Mouse (Mus musculus) retina, adult 2 months (tissue): ENCODE data around the gene Vasn.

Source experiments
- DNase-seq: peaks from one replicate; pipeline ENCODE4 v3.0.0-alpha.2; 2012; ENCODE audit warnings: low read depth, low spot score

Vasn gene

DNA sequence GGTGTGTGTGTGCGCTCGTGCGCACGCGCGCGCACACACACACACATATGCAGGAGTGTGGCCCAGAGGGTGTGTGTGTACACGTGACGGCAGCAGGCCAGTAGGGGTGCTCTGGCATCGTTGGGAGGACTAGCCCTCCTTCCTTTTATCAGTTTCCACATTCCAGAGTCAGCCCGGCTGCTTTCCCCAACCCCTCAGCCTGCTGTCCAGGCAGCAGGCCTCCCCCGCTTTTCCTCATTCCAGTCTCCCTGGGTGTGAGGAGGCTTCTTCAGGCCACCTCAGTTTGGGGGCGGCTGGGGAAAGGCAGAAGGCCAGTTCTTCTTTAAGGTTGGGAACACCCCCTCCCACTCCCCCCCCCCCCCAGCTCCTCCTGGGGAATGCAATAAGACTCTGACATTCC lies 2.4 kb downstream of the Vasn start:
- DNase-seq = no peak

DNA sequence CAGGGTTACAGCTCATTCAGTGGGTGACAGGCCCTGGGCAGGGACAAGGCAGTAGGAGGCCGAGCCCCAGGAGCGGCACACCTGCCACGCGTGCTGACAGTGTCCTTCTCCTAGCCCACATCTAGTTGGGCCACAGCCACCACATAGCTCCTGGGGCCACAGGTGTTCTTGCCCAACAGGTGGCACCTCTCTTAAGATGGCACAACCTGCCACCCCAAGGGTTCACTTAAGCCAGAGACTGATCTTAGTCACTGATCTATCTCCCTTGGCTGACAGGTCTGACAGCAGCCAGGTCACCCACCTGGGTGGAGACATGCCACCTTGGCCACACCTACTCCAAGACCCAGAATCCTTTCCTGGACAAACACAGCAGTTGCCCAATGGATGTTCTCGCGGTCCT lies 3.2 kb downstream of the Vasn start:
- no peak for DNase-seq

DNA sequence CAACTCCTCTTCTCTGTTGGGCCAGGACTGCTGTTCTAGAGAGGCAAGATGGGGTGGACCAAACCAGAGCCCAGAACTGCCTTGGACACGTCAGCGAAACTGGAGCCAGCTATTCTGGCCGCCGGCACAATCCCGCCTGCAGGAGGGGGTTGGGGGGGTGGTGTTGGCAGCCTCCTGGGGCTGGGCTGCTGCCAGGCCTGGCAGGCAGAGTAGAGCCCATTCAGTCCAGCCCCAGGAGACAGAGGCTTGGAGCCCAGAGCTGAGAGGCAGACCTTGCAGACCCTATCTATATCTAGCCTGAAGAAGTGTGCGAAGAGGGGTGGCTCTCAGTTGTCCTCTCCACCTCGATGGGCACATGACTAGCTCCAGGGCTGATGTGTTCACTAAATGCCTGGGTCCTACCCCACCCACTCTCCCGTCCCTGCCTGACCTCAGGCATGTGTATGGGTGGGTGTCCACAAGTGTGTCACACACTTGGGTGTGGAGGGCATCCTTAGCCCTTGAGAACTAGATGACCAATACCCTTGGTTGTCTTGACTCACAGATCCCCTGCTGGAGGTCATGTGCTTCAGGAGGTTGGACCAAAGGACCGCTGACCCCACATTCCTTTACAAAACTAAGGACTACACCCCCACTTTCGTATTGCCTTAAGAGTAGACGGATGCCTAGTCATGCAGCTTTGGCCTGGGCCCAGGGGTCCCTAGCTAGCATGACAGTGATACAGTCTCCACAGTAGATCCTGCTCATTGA lies 4.1 kb downstream of the Vasn start:
- no peak for DNase-seq

DNA sequence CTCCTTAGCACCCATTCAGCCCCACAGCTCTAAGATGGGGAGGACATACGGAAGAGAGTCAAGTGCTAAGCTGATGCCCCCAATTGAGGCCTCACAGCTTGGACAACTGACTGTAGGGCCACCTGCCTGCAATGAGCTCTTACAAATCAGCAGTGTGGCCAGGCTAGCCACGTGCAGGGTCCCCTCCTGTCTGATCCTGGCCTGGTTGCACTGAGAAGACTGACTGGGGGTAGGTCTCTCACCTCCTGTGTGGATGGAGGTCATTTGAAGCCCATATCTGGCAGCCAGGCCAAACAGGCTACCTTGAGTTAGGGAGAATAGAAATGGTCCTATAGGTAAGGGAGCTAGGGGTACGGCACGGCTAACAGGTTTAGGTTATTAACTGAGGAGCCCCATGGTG lies 6.1 kb downstream of the Vasn start:
- DNase-seq = no peak

DNA sequence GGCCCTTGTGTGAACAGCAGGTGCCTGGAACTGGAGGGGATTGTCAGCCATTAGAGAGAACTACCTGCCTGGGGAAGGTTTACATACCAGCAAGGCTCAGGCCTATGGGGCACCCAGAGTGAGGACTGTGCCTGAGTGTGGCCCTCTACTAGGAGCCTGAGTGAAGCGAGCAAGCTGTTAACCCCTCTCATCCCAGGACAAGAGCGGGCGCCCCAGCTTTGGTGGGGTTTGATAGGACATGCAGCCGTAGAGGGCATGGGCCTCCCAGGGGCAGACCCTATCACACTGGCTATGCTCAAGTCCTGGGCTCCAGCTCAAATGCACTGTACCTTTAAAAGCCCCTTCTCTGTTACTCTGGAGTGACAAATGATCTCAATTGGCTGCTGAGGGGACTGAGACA lies 7.1 kb downstream of the Vasn start:
- no peak for DNase-seq

DNA sequence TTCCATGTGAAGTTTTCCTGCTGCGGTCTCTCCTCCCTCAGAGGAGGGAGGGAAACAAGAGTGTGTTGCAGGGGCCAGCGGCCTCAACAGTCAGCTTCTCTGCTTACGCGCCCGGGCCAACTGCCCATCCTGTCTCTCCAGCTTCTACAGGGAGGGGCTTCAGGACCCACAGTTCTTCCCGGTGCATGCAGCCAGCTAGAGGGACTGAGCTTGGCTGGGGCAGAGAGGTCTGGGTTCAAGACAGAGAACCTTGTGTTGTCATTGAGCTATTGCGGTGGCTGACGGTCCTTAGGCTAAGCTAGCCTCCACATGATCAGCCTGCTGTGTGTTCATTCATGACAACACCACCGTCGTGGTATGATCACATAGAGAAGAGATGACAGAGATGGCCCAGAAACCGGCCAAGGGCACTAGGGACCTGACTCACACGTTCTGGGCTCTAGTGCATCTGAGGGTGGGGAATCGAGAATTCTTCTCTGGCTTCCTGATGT lies 8.0 kb downstream of the Vasn start:
- DNase-seq = no peak

DNA sequence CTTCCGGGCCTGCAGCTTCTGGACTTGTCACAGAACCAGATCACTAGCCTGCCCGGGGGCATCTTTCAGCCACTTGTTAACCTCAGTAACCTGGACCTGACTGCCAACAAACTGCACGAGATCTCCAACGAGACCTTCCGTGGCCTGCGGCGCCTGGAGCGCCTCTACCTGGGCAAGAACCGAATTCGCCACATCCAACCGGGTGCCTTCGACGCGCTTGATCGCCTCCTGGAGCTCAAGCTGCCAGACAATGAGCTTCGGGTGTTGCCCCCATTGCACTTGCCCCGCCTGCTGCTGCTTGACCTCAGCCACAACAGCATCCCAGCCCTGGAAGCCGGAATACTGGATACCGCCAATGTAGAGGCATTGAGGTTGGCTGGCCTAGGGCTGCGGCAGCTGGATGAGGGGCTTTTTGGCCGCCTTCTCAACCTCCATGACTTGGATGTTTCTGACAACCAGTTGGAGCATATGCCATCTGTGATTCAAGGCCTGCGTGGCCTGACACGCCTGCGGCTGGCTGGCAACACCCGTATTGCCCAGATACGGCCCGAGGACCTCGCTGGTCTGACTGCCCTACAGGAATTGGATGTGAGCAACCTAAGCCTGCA lies 8.8 kb downstream of the Vasn start:
- DNase-seq = no peak

DNA sequence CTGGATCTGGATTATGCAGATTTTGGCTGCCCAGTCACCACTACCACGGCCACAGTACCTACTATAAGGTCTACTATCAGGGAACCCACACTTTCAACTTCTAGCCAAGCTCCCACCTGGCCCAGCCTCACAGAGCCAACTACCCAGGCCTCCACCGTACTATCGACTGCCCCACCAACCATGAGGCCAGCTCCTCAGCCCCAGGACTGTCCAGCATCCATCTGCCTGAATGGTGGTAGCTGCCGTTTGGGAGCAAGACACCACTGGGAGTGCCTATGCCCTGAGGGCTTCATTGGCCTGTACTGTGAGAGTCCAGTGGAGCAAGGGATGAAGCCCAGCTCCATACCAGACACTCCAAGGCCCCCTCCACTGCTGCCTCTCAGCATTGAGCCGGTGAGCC lies 9.5 kb downstream of the Vasn start:
- no peak for DNase-seq

DNA sequence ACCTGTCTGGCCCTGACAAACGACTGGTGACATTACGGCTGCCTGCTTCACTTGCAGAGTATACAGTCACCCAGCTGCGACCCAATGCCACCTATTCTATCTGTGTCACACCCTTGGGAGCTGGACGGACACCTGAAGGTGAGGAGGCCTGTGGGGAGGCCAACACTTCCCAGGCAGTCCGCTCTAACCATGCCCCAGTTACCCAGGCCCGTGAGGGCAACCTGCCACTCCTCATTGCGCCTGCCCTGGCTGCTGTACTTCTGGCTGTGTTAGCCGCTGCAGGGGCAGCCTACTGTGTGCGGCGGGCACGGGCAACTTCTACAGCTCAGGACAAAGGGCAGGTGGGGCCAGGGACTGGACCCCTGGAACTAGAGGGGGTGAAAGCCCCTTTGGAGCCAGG lies 10.0 kb downstream of the Vasn start:
- no peak for DNase-seq

DNA sequence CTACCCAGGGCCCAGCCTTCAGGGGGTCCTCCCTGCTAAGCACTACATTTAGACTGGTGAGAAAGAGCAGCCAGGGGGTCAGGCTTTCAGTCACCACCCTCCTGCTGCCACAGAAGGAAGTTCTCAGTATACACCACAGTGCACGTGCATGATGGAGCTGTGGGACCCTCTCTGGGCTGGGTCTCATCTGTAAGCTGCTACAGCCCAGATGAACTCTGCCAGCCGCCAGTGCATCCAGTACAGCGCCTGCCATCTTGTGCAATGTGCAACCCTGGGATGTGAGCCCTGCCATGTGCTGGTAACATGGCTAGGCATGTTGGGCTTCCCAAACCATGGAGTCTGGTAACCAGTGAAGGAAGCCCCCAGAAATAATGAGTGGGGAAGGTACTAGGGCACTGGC lies 10.4 kb downstream of the Vasn start:
- DNase-seq = no peak

DNA sequence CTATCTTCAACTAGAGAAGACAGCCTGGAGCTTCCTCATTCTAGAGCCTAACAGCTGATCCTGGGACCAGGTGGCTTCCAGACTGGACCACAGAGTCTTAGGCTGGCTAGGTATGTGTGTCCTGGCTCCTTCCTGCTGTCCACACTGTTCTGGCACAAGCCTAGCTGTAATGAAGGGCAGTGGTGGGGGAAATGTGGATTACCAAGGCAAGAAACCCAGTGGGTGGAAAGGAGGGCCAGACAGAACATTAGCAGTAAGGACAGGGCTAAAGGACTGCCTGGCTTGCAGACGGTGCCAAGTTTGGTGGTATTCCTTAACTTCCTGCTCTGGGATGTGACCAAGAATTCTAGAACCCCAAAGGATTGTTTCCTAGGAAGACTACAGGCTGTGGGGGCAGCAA lies 11.3 kb downstream of the Vasn start:
- DNase-seq = no peak

DNA sequence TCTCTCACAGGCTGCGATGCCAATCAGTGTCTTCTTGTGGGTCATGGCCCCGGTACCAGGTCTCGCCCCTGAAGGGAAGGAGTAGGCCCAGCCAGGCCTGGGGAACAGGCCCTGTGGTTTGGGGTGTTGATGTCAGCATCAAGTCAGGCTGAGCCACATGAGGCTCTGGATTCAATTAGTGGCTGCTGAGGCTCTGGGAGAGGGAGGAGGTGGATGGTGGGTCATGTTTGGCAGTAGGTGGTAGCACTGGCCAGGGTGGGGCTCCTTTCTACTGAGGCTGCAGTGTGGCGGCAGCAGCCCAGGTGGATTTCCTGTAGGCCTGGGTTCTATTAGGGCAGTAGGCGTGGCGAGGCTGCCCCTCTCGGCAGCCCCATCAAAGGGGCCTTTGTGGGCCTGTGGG lies 11.9 kb downstream of the Vasn start:
- no peak for DNase-seq

DNA sequence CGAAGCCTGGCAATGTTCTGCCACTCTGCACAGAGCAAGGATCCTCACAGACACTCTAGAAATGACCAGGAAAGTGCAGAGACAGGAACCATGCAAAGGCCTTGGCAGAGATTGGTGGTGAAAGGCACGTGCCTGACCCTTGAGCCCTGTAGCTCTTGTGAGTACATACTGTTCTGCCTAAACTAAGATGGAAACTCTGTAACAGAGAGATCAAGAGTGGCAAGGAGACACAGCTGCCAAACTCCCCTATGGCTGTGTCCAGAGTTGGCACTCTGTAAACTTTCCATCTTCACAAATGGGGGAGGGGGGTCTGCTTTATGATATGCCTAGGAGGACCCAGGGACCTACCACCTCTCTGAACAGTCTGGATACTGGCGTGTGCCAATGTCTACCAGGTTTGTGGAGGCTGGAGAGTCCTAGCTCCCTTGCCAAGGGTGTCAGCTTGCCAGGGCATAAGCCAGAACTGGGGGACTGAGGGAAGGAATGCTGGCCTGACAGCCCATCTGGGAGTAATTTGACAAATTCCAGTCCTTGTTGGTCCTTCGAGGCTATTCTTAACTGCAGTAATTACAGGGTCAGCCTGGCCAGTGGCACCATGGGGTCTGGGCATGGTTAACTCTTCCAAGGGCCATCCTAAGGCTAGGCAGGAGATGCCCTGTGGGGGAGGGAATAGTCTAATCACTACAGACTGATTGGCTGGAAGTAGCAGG lies 13.1 kb downstream of the Vasn start:
- no peak for DNase-seq

DNA sequence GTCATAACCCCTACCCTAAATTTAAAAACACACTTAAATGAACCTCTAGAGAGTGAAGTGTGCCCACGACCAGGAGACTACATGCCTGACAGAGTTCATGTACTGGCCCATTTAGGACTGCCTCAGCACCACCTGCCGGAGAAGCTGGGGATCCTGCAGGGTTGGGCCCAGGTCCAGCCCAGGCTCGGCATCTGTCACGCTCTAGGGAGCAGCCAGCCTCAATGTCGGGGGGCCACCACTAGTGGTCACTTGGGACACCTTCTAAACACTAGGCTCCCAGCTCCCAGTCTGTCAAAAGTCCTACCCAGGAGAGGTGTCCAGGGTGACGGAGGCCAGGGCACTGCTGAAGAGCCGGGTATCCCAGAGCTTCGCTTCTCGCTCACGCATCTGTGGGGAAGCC lies 15.0 kb downstream of the Vasn start:
- no peak for DNase-seq

DNA sequence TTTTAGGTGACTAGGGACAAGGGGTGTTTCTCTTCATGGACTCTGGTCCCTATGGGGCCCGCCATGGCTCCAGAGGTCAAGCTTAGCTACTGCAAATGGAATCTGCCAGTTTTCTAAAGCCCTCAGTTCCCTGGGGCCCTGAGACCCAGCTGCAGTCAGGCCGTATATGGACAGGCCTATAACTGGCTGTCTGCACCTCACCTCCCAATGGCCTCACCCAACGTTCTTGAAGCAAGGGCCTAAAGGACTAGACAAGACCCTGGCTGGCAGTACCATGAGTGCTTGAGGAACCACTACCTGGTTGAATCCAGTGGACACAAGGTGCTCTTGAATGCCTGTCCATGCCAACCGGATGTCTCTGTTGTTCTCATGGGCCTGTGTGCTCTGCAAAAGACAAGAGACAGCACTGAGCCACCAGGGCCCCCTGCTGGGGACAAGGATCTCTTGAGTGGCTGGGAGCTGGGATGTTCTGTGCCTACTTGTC lies 15.6 kb downstream of the Vasn start:
- DNase-seq = no peak

DNA sequence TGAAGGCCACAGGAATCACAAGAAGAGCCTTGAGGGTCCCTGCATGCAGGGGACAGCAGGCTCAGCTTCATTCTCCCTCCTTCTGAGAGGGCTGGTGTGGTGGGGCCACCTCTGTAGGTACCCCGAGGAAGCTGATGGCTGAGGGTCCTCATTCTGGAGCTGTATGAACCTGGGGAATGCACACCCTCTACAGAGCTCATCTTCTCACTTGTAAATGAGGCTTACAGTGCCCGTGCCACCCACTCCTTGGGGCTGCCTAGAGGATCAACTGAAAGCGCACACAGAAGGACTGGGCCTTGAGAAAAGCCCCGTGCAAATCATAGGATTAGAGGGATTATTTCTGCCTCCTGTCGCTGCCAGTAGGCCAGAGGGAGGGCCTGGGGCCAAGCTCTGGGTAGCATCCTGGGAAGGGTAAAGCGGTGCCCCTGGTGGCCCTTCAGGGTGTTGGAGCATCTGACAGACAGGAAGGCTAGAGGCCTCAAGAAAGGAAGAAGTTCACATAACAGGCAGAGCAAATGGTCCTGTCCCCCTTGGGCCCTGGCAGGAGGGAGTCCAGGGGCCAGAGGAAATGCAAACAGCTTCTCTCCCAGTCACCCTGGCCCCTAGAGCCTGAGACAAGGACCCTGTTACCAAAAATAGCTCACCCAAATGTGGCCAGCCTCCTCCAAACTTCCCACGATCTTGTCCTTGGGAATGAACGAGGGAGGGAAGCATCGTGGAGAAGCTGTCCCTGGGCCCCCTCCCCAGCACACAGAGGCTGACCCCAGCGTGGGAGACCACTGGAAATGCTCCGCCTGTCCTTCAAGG lies 16.2 kb downstream of the Vasn start:
- peak; percentile 88 for DNase-seq

DNA sequence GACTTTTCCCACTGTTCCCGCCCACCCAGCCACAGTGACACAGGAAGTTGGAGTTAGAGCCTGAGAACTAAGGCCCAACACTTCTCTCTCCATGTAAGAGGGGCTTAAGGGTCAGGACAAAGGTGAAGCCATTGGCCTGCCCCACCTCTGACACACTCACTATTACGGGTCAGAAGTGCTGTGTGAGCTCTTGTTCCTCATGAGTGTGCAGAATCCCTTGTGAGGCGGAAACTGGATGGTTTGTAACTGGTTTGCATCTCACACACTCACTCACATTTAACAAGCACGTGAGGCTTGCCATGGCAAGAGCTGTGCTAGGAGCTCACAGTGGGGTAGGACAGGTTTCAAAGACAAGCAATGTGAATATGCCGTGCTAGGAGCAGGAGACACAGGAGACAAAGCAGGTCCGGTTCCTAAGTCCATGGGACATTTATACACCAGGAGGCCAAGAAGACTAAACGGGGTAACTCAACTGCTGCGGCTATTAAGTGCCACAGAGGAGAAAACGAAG lies 16.9 kb downstream of the Vasn start:
- no peak for DNase-seq

DNA sequence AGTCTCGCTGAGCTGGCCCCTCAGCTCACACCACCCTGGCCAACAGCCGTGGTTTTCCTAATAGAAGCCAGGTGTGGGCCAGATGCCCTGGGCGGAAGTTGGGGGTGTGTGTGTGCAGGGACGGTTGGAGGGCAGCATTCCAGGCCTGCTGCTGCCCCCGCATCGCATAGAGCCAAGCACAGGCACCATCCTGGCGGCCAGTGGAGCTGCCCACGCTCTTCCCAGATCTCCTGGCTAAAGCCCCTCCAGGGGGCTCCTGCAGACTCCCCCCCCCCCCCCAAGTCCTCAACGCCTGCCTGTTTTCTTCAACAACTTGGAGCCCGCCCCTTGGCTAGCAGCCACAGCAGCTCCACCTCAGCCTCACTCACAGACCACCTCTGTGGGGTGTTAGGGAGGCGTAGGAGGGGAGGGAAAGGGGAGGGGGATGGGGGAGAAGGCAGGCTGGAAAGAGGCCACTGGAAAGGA lies 19.1 kb downstream of the Vasn start:
- DNase-seq = no peak

DNA sequence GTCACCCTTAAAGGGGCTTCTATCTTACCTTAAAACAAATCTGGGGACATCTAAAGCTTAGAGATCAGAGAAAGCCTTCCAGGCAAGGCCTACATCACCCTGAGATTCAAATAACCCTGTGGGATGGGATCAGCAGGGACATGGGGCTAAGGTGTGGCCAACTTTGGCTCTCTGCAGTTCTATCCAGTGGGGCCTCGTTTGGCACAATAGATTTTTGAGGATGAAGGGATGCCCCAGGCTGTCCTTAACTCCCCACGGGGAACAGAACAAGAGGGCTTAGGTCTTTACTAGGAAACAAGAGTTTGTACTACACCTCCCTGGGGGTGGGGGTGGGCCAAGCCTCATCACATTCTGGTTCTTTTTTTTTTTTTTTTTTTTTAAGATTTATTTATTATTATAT lies 19.6 kb downstream of the Vasn start:
- no peak for DNase-seq

DNA sequence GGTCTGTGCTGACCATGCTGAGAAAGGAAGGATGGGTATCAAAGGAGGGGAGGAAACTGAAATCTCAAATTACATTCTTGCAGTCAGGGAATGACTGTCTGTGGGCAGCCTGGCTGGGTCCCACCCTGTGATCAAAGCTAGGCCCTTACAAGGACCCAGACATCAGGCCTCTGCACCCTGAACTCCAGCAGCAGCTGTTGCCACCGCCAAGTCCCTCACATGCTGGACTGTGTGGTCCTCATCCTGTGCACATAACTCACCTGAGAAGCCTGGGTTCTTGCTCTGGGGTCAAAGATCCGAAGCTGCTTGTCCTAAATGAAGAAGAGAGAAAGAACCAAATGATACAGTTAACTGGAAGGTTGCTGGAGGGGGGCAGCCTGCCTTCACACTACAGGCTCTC lies 21.9 kb downstream of the Vasn start:
- no peak for DNase-seq

DNA sequence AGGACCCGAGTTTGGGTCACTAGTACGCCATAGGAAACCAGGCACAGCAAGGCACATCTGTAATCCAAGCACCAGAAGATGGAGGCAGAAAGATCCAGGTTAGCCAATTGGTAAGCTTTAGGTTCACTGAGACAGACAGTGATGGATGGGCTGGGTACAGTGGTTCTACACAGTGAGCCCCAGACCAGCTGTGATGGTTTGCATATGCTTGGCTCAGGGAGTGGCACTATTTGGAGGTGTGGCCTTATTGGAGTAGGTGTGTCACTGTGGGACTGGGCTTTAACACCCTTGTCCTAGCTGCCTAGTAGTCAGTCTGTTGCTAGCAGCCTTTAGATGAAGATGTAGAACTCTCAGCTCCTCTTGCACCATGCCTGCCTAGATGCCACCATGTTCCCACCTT lies 24.1 kb downstream of the Vasn start:
- DNase-seq = no peak

DNA sequence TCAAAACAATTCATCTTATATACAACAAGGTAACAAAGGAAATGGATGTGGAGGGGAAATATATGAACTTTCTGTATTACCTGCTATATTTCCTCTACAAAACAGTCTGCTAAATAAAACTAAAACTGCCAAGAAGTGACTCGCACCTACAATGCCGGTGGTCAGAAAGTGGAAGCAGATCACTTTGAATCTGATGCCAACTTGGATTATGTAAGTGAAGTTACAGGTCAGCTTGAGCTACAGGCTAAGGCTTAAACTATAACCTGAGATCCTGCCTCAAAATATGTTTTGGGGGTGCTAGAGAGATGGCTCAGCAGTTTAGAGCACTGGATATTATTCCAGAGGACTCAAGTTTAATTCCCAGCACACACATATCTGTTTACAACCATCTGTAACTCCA lies 26.0 kb downstream of the Vasn start:
- DNase-seq = no peak
